Mouse (Mus musculus): ENCODE measurements at regions not wholly inside any gene's neighbourhood (a gene's known extent, or its start where the extent isn't known, plus 50 kb on each side); places are given as distances from the start of the nearest gene placed in this dataset.
"Not testable (repeated sequence)": the region's sequence is repeated elsewhere in the genome, so short reads cannot be mapped to it uniquely, and the experiment has no call there.

DNA sequence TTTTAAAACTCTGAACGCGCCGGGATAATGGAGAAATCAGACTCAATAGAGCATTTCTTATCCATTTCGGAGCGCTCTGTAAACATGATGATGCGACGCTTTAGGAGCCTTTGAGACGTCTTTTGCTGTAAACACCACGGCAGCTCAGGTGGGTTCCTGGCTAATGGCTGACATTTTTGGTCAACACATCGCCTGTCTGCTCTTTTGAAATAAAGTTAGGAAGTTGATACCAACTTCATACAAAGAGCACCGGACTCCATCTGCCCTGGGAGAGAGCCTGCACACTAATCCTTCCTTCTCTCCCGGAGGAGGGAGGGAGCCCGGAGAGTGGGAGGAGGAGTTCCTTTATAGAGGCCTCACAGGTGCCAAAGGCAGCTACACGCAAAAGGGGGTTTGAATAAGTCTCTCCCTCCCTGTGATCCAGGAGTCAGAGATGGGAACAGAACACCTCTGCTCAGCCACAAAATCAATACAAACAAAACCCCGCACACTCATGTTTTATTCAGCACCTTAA lies 63.8 kb upstream of the Srsf6 start:
- 7% methylated on average over 15 of the region's 15 CpGs for WGBS
- Histone ChIP-seq H3K4me1 (no peaks in the 10 kb centered on the region), H3K27ac (no peak overlapping the region), H3K27me3 (ENCODE audit: insufficient read depth, poor library complexity, severe bottlenecking) (peaks cover 23% of the 10 kb centered on the region), H3K9me3 (no peaks in the 10 kb centered on the region), H3K4me3 (peak overlapping the region; percentile 52), H3K36me3 (no peaks in the 10 kb centered on the region)
- DNase-seq (ENCODE audit: low spot score), result no peak

DNA sequence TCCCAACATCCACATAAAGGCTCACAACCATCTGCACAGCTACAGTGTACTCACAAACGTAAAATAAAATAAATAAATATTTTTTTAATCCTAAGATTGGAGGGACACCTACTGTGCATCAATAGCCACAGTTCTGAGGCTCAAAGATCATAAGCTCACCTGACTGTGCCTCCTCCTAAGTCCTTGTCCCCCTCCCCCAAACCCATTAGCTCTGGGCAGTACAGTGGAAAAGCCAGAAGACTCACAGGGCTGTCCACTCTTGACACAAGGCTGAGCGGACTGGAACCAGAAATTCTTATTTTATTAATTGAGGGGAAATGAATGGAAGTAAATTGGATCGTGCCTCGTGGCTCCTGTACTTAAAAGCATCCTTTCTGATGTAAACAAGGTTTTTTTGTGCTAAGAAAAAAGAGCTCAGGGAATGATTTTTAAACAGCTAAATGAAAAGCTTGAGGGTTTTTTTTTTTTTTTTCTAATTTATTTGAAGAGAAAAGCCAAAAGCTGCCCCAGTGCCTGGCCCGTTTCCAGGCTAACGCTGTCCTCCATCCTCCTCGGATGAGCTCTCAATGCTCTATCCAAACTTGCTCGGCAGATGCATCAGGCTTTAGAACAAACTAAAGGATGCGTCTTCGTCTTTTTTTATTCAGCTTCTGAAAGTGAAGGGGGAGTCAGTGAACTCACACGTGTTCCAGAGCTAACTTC lies 64.6 kb upstream of the Srsf6 start:
- no peak for DNase-seq (ENCODE audit: low spot score)

DNA sequence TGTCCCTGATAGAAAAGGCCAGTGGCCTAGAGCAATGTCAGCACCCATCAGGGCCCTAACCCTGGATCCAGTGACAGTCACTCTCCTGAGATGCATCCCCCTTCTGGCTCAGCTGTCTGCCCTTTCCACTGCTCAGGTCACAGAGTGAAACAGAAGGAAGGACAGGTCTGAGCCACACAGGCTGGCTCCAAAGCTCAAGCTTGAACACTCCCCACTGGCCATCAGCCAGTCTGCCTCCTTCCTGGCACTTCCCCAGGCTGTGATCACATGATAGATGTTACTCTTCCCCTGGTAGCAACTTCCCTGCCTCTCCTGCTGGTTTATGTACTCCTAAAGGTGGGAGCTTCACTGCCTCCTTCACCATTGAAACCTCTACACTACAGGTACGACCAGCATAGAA lies 66.8 kb upstream of the Srsf6 start:
- no peak for DNase-seq (ENCODE audit: low spot score)
- H3K4me3 ChIP-seq, result no peak overlapping the region
- no peaks in the 10 kb centered on the region for H3K36me3 ChIP-seq
- no peaks in the 10 kb centered on the region for H3K4me1 ChIP-seq
- 67% methylated on average over 1 of the region's 1 CpGs for WGBS
- H3K9me3 ChIP-seq, result no peaks in the 10 kb centered on the region
- H3K27me3 ChIP-seq (ENCODE audit: insufficient read depth, poor library complexity, severe bottlenecking), result peaks cover 23% of the 10 kb centered on the region
- no peak overlapping the region for H3K27ac ChIP-seq

More for the DNA sequence above, 64.6 kb upstream of the Srsf6 start:
- no peaks in the 10 kb centered on the region for H3K4me1 ChIP-seq
- no peaks in the 10 kb centered on the region for H3K9me3 ChIP-seq
- H3K4me3 ChIP-seq, result peak overlapping the region; percentile 52
- no peaks in the 10 kb centered on the region for H3K36me3 ChIP-seq
- no peak overlapping the region for H3K27ac ChIP-seq
- WGBS, result 26% methylated on average over 11 of the region's 11 CpGs
- H3K27me3 ChIP-seq (ENCODE audit: insufficient read depth, poor library complexity, severe bottlenecking), result peaks cover 23% of the 10 kb centered on the region

DNA sequence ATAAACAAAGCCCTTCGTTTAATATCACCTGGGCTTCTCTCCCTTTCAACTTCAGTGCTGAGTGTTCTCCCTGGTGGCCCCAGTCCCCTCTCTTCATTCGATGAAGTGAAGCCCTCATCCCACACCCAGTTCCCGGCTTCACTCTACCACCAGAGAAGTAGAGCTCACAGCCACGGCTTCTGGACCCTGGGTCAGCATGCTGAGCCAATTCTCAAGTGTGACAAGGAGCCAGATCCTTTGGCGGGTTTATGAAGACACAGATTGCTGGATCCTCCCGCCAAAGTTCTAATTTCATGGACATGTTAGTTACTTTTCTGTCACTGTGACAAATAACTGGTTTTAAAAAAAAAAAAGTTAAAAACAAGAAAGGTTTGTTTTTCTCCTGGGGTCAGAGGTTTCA lies 76.7 kb upstream of the Srsf6 start:
- Histone ChIP-seq H3K4me3 (no peak overlapping the region), H3K27ac (no peak overlapping the region), H3K27me3 (ENCODE audit: insufficient read depth, poor library complexity, severe bottlenecking) (no peaks in the 10 kb centered on the region), H3K9me3 (no peaks in the 10 kb centered on the region), H3K4me1 (no peaks in the 10 kb centered on the region), H3K36me3 (no peaks in the 10 kb centered on the region)
- 72% methylated on average over 6 of the region's 6 CpGs for WGBS
- DNase-seq (ENCODE audit: low spot score), result no peak

DNA sequence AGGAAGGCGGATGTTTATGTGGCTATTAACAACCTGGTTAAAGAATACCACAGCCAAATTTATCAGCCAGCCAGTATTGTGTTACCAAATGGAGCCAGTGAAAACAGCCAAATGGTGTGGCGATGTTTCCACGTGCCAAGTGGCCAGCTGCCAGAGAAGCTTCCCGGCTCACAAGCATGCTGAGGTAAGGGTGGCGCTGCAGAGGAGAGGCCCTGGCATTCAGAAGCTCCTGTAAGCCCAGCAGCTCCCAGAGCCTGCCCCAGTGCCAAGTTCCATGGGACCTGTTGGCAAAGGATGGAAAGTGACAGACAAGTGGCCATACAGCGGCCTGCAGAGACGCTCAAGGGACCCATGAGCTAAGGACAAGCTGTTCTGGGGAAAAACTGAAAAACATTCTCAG lies 77.8 kb upstream of the Srsf6 start:
- Histone ChIP-seq H3K4me1 (no peaks in the 10 kb centered on the region), H3K27ac (no peak overlapping the region), H3K4me3 (no peak overlapping the region), H3K27me3 (ENCODE audit: insufficient read depth, poor library complexity, severe bottlenecking) (no peaks in the 10 kb centered on the region), H3K36me3 (no peaks in the 10 kb centered on the region), H3K9me3 (no peaks in the 10 kb centered on the region)
- 80% methylated on average over 7 of the region's 7 CpGs for WGBS
- DNase-seq (ENCODE audit: low spot score), result no peak

DNA sequence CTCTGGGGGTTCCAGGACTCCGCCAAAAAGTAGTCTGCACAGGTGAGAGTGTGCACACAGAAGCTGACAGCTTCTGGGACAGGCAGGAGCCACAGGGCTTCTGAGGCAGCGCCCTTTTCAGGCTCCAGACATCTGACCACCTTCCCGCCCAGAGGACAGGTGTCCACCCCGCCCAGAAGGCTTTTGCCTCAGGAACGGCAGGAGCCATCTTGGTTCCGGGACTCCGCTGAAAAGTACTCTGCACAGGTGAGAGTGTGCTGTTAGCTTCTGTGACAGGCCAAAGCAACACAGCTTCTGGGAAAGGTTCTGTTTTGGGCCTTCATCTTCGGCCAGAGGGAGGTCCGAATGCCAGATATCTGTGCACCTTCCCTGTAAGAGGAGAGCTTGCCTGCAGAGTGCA lies 89.6 kb upstream of the Srsf6 start:
- not testable (repeated sequence) for H3K4me3 ChIP-seq; H3K27ac ChIP-seq; H3K27me3 ChIP-seq (ENCODE audit: insufficient read depth, poor library complexity, severe bottlenecking); H3K36me3 ChIP-seq; H3K4me1 ChIP-seq; H3K9me3 ChIP-seq; DNase-seq (ENCODE audit: low spot score)
- 82% methylated on average over 9 of the region's 9 CpGs for WGBS

DNA sequence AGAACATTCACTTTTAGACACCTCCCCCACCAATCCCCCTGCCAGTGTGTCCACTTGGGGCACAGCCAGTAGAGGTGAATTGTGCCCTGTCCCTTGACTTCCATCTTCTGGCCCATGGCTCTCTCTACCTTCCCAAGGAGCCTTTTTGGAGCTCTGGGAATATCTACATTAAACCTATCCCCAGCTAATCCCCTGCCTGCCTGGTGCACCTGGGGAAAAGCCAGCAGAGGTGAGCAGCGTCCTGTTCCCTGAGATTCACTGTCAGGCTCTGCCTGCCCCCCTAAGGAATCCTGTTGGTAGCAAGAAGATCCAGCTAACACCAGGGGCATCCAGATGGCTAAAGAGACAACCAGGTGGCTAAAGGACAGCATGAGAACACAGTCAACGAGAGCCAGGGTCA lies 93.6 kb upstream of the Srsf6 start:
- DNase-seq (ENCODE audit: low spot score), result no peak
- no peaks in the 10 kb centered on the region for H3K4me1 ChIP-seq
- no peaks in the 10 kb centered on the region for H3K27me3 ChIP-seq (ENCODE audit: insufficient read depth, poor library complexity, severe bottlenecking)
- H3K9me3 ChIP-seq, result no peaks in the 10 kb centered on the region
- H3K36me3 ChIP-seq, result no peaks in the 10 kb centered on the region
- WGBS, result 59% methylated on average over 2 of the region's 2 CpGs
- H3K4me3 ChIP-seq, result no peak overlapping the region
- H3K27ac ChIP-seq, result no peak overlapping the region

DNA sequence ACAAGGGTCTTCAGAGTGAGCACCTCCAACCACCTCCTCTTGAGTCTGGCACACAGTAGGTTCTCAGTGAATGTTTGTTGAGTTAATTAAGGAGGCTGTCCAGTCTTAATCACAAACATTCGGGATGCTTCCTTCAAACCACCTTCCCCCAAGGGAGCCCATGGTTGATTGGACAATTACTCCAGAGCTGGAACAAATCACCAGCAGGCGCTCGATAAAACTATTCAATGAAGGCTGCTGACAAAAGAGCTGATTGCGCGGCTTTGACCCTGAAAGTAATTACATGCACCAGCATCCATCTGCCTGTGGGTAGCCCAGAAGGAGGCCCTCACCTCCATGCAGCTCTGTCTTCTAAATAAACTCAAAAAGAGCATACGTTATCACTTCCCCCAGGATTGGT lies 97.6 kb upstream of the Srsf6 start:
- H3K27me3 ChIP-seq (ENCODE audit: insufficient read depth, poor library complexity, severe bottlenecking), result no peaks in the 10 kb centered on the region
- H3K4me1 ChIP-seq, result no peaks in the 10 kb centered on the region
- 84% methylated on average over 6 of the region's 6 CpGs for WGBS
- H3K36me3 ChIP-seq, result no peaks in the 10 kb centered on the region
- H3K9me3 ChIP-seq, result no peaks in the 10 kb centered on the region
- no peak overlapping the region for H3K27ac ChIP-seq
- H3K4me3 ChIP-seq, result no peak overlapping the region
- DNase-seq (ENCODE audit: low spot score), result no peak

DNA sequence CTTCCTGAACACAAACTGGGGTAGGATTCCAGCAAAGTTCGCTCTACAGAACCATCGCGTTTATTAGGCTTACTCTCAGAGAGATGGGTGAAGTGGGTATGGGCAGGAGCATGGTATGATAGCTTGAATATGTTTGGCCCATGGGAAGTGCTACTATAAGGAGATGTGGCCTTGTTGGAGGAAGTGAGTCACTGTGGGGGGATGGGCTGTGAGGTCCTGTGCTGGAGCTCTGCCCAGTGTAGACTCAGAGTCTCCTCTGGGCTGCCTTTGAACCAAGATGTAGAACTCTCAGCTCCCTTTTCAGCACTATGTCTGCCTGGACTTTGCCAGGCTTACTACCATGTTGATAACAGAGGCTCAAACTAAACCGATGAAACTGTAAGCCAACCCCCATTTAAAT lies 112.5 kb upstream of the Srsf6 start:
- Histone ChIP-seq H3K27me3 (ENCODE audit: insufficient read depth, poor library complexity, severe bottlenecking) (no peaks in the 10 kb centered on the region), H3K36me3 (no peaks in the 10 kb centered on the region), H3K4me3 (no peak overlapping the region), H3K4me1 (0 out of 2 replicates have a peak, but pooled peaks cover 3% of the 10 kb centered on the region), H3K9me3 (no peaks in the 10 kb centered on the region), H3K27ac (no peak overlapping the region)
- WGBS, result 80% methylated on average over 4 of the region's 4 CpGs
- DNase-seq (ENCODE audit: low spot score), result no peak

DNA sequence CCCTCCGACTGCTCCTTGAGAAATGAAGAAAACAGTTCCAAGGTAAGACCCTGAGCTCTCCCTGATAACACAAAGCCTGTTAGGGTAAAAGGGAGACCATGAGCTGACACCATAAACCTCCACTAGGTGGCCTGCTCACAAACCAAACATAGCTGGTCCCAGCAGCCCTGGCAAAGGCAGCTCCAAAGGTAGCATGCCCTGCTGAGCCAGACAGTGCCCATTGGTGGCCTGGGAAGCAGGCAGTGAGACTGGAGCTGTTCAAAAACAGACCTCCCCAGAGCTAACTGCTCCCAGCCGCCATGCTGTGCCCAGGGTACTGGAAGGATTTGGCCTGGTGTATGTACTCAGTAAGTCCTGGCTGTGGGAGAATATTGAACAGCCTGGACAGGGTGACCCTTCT lies 117.1 kb upstream of the Srsf6 start:
- no peaks in the 10 kb centered on the region for H3K27me3 ChIP-seq (ENCODE audit: insufficient read depth, poor library complexity, severe bottlenecking)
- 42% methylated on average over 2 of the region's 2 CpGs for WGBS
- no peak for DNase-seq (ENCODE audit: low spot score)

DNA sequence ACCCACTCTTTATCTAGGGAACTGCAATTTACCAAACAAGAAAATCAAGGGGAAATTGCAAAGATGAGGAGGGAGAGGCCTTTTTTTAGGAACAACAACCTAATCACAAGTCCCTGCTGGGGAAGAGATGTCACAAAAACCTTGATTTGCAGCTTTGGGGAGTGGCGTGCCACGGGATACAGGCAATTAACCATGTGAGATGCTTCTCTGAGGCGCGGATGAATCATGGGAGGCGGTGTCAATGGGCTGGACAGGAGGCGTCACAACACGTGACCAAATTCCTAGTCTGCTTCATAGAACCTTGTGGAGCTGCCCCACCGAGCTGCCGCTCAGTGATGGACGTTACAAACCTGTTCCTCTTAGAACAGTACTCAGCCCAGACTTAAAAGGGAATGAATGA lies 123.6 kb upstream of the Srsf6 start:
- Histone ChIP-seq H3K4me3 (no peak overlapping the region), H3K36me3 (no peaks in the 10 kb centered on the region), H3K27me3 (ENCODE audit: insufficient read depth, poor library complexity, severe bottlenecking) (no peaks in the 10 kb centered on the region), H3K4me1 (no peaks in the 10 kb centered on the region), H3K27ac (no peak overlapping the region), H3K9me3 (no peaks in the 10 kb centered on the region)
- 86% methylated on average over 10 of the region's 10 CpGs for WGBS
- DNase-seq (ENCODE audit: low spot score), result peak; percentile 54

More for the DNA sequence above, 117.1 kb upstream of the Srsf6 start:
- no peak overlapping the region for H3K27ac ChIP-seq
- no peaks in the 10 kb centered on the region for H3K36me3 ChIP-seq
- 0 out of 2 replicates have a peak, but pooled peaks cover 3% of the 10 kb centered on the region for H3K4me1 ChIP-seq
- H3K4me3 ChIP-seq, result no peak overlapping the region
- H3K9me3 ChIP-seq, result no peaks in the 10 kb centered on the region

DNA sequence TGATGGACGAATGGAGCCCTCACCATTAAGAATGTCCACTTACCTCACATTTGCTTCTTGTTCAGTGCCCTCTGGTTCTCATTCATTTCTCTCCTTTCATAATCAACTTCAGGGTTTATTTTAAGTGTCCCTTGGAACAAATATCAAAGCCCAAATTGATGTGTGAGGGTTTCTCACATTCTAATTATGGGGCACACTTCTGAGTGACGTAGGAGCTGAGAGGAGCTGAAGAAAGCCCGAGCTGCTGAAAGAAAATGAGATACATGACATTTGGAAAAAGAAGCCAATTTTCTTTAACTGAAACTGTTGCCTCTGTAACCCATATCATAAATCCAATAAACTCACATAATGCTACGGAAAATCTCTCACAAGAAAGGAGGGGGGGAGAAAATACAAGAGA lies 134.8 kb upstream of the Srsf6 start:
- Histone ChIP-seq H3K36me3 (no peaks in the 10 kb centered on the region), H3K27me3 (ENCODE audit: insufficient read depth, poor library complexity, severe bottlenecking) (0 out of 2 replicates have a peak, but pooled peaks cover 3% of the 10 kb centered on the region), H3K27ac (no peak overlapping the region), H3K4me3 (no peak overlapping the region), H3K9me3 (no peaks in the 10 kb centered on the region), H3K4me1 (no peaks in the 10 kb centered on the region)
- DNase-seq (ENCODE audit: low spot score), result no peak
- WGBS, result 47% methylated on average over 4 of the region's 4 CpGs

DNA sequence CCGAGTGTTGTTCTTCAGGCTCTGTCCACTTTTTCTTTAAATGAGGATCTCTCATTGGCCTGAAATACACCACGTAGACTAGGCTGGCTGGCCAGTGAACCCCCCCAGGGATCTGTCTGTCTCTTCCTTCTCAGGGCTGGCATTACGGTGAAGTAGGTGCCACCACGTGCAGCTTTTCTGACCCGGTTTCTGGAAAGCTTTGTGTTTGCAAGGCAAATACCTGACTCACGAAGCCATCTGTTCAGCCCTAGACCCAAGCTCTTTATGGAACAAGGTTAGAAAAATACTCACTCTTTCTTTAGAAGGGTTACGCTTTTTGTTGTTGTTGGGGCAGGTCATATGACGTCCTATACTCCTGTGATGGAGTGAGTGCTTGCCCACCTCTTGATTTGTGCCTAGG lies 133.3 kb upstream of the Ptprt start:
- Histone ChIP-seq H3K36me3 (no peaks in the 10 kb centered on the region), H3K4me1 (no peaks in the 10 kb centered on the region), H3K9me3 (no peaks in the 10 kb centered on the region), H3K27me3 (ENCODE audit: insufficient read depth, poor library complexity, severe bottlenecking) (0 out of 2 replicates have a peak, but pooled peaks cover 3% of the 10 kb centered on the region), H3K4me3 (no peak overlapping the region), H3K27ac (no peak overlapping the region)
- WGBS, result 81% methylated on average over 8 of the region's 8 CpGs
- DNase-seq (ENCODE audit: low spot score), result peak; percentile 38
